Comparison of ENCODE assay signal across 8 mouse cellular contexts in the genomic region with DNA sequence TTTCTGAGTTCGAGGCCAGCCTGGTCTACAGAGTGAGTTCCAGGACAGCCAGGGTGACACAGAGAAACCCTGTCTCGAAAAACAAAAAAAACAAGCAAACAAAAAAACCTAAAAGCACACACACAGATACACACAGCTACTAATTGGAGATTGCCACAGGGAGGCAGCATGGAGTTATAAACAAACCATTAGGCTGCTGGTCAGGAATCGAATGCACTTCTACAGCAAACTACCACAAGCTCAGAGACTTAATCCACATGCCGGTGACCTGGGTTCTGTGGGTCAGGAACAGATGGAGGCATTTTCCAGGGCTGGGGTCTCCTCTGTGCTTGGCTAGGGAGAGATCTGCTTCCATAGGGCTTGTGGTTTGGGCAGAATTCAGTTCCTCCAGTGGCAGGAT. TPM values are rescaled to one million over a fixed set of nuclear protein-coding genes. Genes with fewer than 3 reads are reported as not detected.
A peak's percentile ranks its signal among the peaks of the same experiment; 100 is the strongest.
DNase-seq lines count a peak whose midpoint lies in the region; TF ChIP-seq lines count a peak whose summit lies in the region.

No protein-coding gene starts in this region.

- no peak for TF ChIP-seq POLR2A in brain, embryonic 14.5 days (IDR thresholded peaks at IDR 0.05; ENCODE audit: borderline replicate concordance, extremely low read depth, insufficient read depth, insufficient read length, poor library complexity, severe bottlenecking)

- intact Hi-C loops in left cerebral cortex, postnatal 10 days (cut with DNase I): no loop called here
- intact Hi-C loops in left cerebral cortex, postnatal 4 days (cut with DNase I): no loop called here

- TF ChIP-seq CTCF in brain, embryonic 14.5 days (IDR thresholded peaks at IDR 0.05; ENCODE audit: borderline replicate concordance, extremely low read depth, insufficient read depth, insufficient read length): peak; percentile 36; the same call in 1 of the 2 replicates

- peak; percentile 59 for DNase-seq in adrenal gland, postnatal 10 days
- DNase-seq in adrenal gland, adult 18-20 months (ENCODE audit: low spot score in 2 of 2): no peak
- peak; percentile 30 for DNase-seq in left cerebral cortex, adult 11 months (ENCODE audit: low spot score)
- DNase-seq in left cerebral cortex, postnatal 10 days (ENCODE audit: extremely low spot score in 1 of 2, low spot score in 2 of 2): no peak
- peak; percentile 70 for DNase-seq in brain, embryonic 14.5 days (ENCODE audit: low read depth)
- DNase-seq in left cerebral cortex, postnatal 4 days: peak; percentile 48
- DNase-seq in thymus, postnatal 36 days: no peak
- no peak for DNase-seq in natural killer cell, adult 2 months (ENCODE audit: low spot score in 2 of 2)

RNA-seq across cellular contexts. Expression of a gene that starts 17.6 kb away (rescaled TPM):
- 10 to 100 TPM; 40.3 to 47.3 TPM for total RNA-seq in adrenal gland, postnatal 10 days (2021)
- total RNA-seq in adrenal gland, adult 18-20 months (2021): 10 to 100 TPM; 30.6 to 32.8 TPM
- 100 to 1,000 TPM; 129 TPM for total RNA-seq in left cerebral cortex, postnatal 10 days (2021)
- polyA plus RNA-seq in brain, embryonic 14.5 days (2012; rRNA removed): 94.9 and 123 TPM in 2 replicates
- total RNA-seq in left cerebral cortex, postnatal 4 days (2021): 100 to 1,000 TPM; 126 to 134 TPM

Comparison
In these comparisons a context has a peak if more than half of its experiments do, and no peak if none do; other contexts are left out.
1. DNase-seq: peak in adrenal gland, postnatal 10 days (single experiment), left cerebral cortex, adult 11 months (single experiment), brain, embryonic 14.5 days (single experiment) and left cerebral cortex, postnatal 4 days (single experiment); none in adrenal gland, adult 18-20 months (0 of 2), left cerebral cortex, postnatal 10 days (0 of 2), thymus, postnatal 36 days (0 of 2) and natural killer cell, adult 2 months (0 of 2).